Mouse (Mus musculus) testis, adult 2 months (tissue): ENCODE data around the gene Gm10306.

Experiments
- CTCF ChIP-seq: fragments of 200-500 bp; IDR thresholded peaks from 2 replicates; pipeline ENCODE4 v1.5.1; 2012; ENCODE audit warnings: low read depth, mild to moderate bottlenecking, inconsistent platforms, low read length, moderate library complexity; ENCODE audit not compliant: control insufficient read depth, insufficient read depth, insufficient replicate concordance
- POLR2A ChIP-seq: fragments of 200-500 bp; IDR thresholded peaks from 2 replicates; pipeline ENCODE4 v1.6.1; 2012; ENCODE audit warnings: low read depth, mild to moderate bottlenecking, inconsistent platforms, low read length, moderate library complexity; ENCODE audit not compliant: control insufficient read depth

GRCm38 (mm10) chr4:94572677-94573076 is 16.3 kb downstream of the Gm10306 start:
- TF ChIP-seq CTCF (no peak), POLR2A (no peak)
